Mouse (Mus musculus) stomach, postnatal 0 days (tissue): ENCODE measurements at regions not wholly inside any gene's neighbourhood (a gene's known extent, or its start where the extent isn't known, plus 50 kb on each side); places are given as distances from the start of the nearest gene placed in this dataset.

ENCODE experiments used
- CTCF ChIP-seq: IDR thresholded peaks from 2 replicates; pipeline ENCODE4 v1.5.1; 2016; ENCODE audit warnings: antibody characterized with exemption, low read depth, mild to moderate bottlenecking, moderate library complexity
- EP300 ChIP-seq: optimal IDR thresholded peaks from 2 replicates; pipeline ENCODE3; 2016; ENCODE audit warnings: antibody characterized with exemption

DNA sequence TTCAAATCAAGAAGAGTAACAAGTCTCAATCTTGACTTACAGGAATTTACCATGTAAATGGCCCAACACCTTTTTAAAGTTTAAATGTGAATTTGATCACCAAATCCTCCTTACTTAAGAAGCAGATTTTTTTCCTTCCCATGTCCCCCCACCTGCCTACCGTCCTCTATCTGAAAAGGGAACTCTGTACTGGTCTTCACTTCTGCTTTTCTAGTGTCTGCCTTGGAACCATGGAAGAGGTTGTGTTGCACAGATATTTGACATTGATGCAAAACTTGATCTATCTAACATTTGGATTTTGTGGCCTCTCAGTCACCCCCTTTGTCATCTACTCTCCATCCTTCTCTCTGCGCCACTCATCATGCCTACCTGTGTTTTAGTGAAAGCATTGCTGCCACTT, 143.3 kb upstream of the Adgrl3 start:
- TF ChIP-seq CTCF: no peak
- TF ChIP-seq EP300: no peak
